Mouse (Mus musculus) stomach, embryonic 15.5 days (tissue): ENCODE data around the gene Ankrd13b. TPM values are rescaled to one million over a fixed set of nuclear protein-coding genes. Genes with fewer than 3 reads are reported as not detected.

Experiments
- ATAC-seq: fragments of 200-750 bp; cut with Nextera tagmentation; 2 replicates; pipeline ENCODE4 v1.8.0; 2017; ENCODE audit warnings: low read depth, moderate number of reproducible peaks, moderate TSS enrichment; ENCODE audit not compliant: insufficient read depth, low FRiP score
- H3K27ac ChIP-seq: fragments of 300-500 bp; sonication (generic); 2 replicates; pipeline ENCODE4 v1.5.1; 2015; ENCODE audit warnings: mild to moderate bottlenecking, inconsistent platforms
- H3K27me3 ChIP-seq: fragments of 300-500 bp; sonication (generic); replicated peaks from 2 replicates; pipeline ENCODE4 v1.6.1; 2015; ENCODE audit warnings: inconsistent platforms
- H3K36me3 ChIP-seq: fragments of 300-500 bp; sonication (generic); 2 replicates; pipeline ENCODE4 v1.6.1; 2015; ENCODE audit warnings: inconsistent platforms
- H3K4me1 ChIP-seq: fragments of 300-500 bp; sonication (generic); 2 replicates; pipeline ENCODE4 v1.6.1; 2015; ENCODE audit warnings: inconsistent platforms
- H3K4me2 ChIP-seq: fragments of 300-500 bp; sonication (generic); 2 replicates; pipeline ENCODE4 v1.6.1; 2015; ENCODE audit warnings: mild to moderate bottlenecking, inconsistent platforms
- H3K4me3 ChIP-seq: fragments of 300-500 bp; sonication (generic); replicated peaks from 2 replicates; pipeline ENCODE4 v1.5.1; 2015; ENCODE audit warnings: inconsistent platforms
- H3K9ac ChIP-seq: fragments of 300-500 bp; sonication (generic); 2 replicates; pipeline ENCODE4 v1.6.1; 2015; ENCODE audit warnings: inconsistent platforms
- H3K9me3 ChIP-seq: fragments of 300-500 bp; sonication (generic); 2 replicates; pipeline ENCODE4 v1.6.1; 2016; ENCODE audit warnings: inconsistent platforms
- WGBS: fragments of 180-500 bp; shearing (Covaris S2); methylation state at CpG from one replicate; pipeline ENCODE4 v1.1.7; 2015; 5-methylcytosine and 5-hydroxymethylcytosine counted together
- polyA plus RNA-seq: library from polyadenylated mRNA; unstranded; fragments of >200 nt; fragmentation: Nextera tagmentation; extraction: Ambion mirVana; gene quantifications from 2 replicates; pipeline ENCODE4 v1.2.1, GENCODE M21; 2015

Gene Ankrd13b
- polyA plus RNA-seq, 1 experiment from 2014 or later: 5.9 TPM

DNA sequence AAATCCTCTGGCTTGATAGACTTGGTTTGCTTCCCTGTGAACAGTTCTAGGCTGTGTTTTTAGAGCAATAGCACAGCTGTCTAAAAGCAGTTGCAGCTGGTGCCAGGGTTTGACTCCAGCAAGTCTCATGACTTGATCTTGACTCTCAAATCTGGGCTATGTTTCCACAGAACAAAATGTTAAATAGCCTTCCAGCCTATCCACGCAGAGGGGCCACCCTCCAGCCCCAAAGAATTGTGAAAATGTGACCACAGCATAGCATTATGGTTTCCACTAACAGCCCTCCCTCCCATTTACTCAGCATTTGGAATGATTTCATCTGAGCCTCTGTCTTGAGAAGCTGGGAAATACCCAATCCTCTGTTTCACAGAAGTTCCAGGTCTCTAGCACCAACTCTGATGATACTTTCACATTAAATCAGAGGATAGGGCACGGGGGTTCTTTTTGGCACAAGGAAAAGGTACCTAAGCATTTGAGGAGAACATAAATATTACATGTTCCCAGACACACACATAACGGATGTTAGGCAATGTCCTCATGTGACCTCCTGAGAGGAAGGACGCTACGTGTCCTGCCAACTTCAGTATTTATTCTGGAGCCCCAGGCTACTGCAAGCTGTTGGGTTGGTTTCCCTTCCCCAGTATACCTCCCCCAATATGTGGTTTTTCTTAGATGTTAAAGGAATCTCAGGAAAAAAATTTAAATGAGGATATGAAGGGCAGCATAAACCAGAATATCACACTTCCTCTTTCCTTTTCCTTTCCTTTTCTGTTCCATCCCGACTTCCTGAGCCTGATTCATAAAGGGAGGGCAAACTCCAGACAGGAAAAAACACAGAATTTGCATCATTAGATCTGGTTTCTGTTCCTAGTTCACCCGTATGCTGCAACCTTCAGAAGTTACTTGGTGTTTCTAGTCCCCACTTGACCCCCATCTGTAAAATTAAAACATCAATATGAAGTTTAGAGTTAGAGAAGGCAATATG lies 47.0 kb downstream of the Ankrd13b start:
- H3K36me3 ChIP-seq: no peaks in the 10 kb centered on the region
- H3K4me3 ChIP-seq: no peak overlapping the region
- 58% methylated on average over 7 of the region's 7 CpGs for WGBS
- no peaks in the 10 kb centered on the region for H3K27me3 ChIP-seq
- no peaks in the 10 kb centered on the region for H3K4me1 ChIP-seq
- no peak overlapping the region for H3K4me2 ChIP-seq
- no peak overlapping the region for H3K9ac ChIP-seq
- H3K9me3 ChIP-seq: no peaks in the 10 kb centered on the region
- no peak for ATAC-seq
- peak overlapping the region; percentile 61 for H3K27ac ChIP-seq

DNA sequence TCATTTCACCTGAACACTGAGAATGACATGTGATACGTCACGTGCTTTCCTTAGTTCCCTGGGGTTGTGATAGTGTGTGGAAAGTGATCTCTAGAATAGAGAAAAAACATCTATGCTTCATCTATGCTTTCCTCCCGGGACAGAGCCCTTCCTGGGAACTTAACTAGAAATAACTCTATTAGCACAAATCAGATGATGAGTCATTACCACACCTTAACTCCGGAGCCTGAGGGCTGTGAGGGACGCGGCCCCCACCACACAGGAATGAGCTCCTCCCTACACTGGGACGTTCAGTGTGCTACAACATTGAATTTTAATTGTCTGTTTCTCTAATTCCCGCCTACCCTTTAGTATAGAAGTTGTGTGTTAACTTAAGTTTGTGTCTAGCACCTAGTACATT lies 48.5 kb downstream of the Ankrd13b start:
- H3K4me3 ChIP-seq: no peak overlapping the region
- 69% methylated on average over 8 of the region's 8 CpGs for WGBS
- H3K4me2 ChIP-seq: no peak overlapping the region
- H3K4me1 ChIP-seq: no peaks in the 10 kb centered on the region
- H3K9ac ChIP-seq: no peak overlapping the region
- no peaks in the 10 kb centered on the region for H3K36me3 ChIP-seq
- H3K9me3 ChIP-seq: no peaks in the 10 kb centered on the region
- H3K27ac ChIP-seq: no peak overlapping the region
- H3K27me3 ChIP-seq: no peaks in the 10 kb centered on the region
- ATAC-seq: no peak

DNA sequence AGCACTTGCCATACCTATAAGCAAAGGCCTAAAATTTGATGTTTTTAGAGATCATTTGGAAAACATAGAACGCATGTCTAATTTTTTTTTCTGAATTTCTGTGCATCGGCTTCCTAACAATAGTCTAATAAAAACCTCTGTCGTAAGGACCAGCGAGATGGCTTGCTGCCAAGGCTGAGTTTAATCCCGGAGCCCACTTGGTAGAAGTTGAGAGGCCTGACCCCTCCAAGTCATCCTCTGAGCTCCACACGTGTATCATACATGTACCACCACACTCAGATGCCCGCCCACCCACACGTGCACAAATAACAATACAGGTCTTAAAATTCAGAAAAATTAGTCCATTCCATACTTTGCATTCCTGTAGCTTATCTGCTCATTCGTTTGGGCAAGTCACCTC lies 49.4 kb downstream of the Ankrd13b start:
- Histone ChIP-seq H3K4me3 (no peak overlapping the region), H3K9me3 (no peaks in the 10 kb centered on the region), H3K9ac (no peak overlapping the region), H3K36me3 (no peaks in the 10 kb centered on the region), H3K27me3 (no peaks in the 10 kb centered on the region), H3K4me1 (no peaks in the 10 kb centered on the region), H3K4me2 (no peak overlapping the region), H3K27ac (no peak overlapping the region)
- 77% methylated on average over 9 of the region's 9 CpGs for WGBS
- no peak for ATAC-seq

DNA sequence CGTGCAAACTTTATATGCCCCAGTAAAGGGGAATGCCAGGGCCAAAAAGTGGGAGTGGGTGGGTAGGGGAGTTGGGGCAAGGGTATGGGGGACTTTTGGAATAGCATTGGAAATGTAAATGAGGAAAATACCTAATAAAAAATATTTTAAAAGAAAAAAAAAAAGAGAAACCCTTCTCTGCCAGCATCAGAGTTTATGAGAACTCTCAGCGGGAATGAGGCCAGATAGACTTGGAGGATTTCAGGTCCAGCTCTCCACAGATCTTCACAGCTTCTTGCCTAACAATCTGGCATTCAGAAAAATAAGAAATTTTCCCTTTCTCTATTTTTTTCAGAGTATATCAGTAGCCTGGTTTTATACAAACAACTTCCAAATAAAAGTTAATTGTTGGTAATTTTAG lies 52.5 kb downstream of the Ankrd13b start:
- Histone ChIP-seq H3K4me3 (no peak overlapping the region), H3K27ac (no peak overlapping the region), H3K36me3 (no peaks in the 10 kb centered on the region), H3K4me2 (no peak overlapping the region), H3K9me3 (no peaks in the 10 kb centered on the region), H3K9ac (no peak overlapping the region), H3K27me3 (no peaks in the 10 kb centered on the region), H3K4me1 (no peaks in the 10 kb centered on the region)
- 90% methylated on average over 2 of the region's 2 CpGs for WGBS
- ATAC-seq: no peak

DNA sequence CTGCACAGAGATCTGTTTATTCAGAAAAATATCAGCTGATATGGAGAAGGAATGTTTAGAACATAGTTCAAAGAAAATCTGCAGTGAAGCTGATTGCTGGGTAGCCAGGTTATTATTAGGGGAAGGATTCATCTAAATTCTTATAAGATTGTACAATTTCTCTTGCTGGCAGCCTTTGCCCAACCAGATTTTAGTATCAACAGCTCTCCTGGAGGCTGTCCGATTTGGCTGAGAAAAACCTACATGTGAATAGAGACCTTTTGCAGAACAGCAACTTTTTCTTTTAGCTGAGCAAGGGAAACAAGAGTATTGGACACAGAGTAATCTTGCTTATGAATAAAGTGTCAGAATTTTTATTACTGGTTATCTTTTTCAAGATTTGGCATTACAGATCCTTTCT lies 61.0 kb downstream of the Ankrd13b start:
- Histone ChIP-seq H3K27me3 (no peaks in the 10 kb centered on the region), H3K9me3 (no peaks in the 10 kb centered on the region), H3K4me1 (no peaks in the 10 kb centered on the region), H3K27ac (no peak overlapping the region), H3K4me2 (no peak overlapping the region), H3K36me3 (no peaks in the 10 kb centered on the region), H3K9ac (no peak overlapping the region), H3K4me3 (no peak overlapping the region)
- no peak for ATAC-seq
- WGBS: 75% methylated on average over 1 of the region's 1 CpGs

DNA sequence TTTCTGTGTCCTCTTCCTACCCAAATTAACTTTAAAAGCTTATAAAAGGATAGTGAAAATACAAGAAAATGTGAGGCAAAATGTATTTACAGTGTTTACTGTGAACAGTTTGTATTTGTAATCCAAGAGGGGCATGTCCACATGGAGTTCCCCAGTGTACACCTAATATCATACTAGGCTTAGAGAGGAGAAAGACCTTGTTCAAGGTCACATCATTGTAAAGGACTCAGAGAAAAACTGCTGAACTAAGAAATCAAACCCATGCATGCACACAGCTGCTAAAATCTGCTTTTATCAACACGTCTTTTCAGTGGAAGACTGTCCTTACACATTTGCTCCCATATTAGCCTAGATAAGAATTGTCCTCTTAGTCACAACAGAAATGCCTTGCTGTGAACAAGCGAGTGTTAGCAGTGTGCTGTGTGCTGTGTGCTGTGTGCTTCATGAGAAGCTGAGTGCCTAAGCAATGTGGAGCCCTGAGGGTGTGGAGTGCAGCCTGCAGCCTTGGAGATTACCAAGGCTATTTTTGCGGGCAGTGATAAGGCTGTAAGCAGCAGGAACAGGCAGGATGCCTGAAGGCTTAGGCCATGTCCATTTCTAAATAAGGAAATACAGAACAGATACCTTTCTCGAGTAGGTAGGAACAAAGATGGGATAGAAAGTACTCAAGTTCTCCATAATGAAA lies 66.2 kb downstream of the Ankrd13b start:
- no peaks in the 10 kb centered on the region for H3K9me3 ChIP-seq
- no peak overlapping the region for H3K27ac ChIP-seq
- no peak overlapping the region for H3K9ac ChIP-seq
- WGBS: 66% methylated on average over 4 of the region's 4 CpGs
- no peaks in the 10 kb centered on the region for H3K36me3 ChIP-seq
- peak; percentile 93 for ATAC-seq
- no peaks in the 10 kb centered on the region for H3K27me3 ChIP-seq
- H3K4me2 ChIP-seq: no peak overlapping the region
- H3K4me1 ChIP-seq: no peaks in the 10 kb centered on the region
- no peak overlapping the region for H3K4me3 ChIP-seq

Other genes with a start within 250 kb of the Ankrd13b start
- gene Coro6, start 27.3 kb downstream of the Ankrd13b start, polyA plus RNA-seq: 0.17 and 0.18 TPM in 2 replicates
- gene Git1, start 3.9 kb upstream of the Ankrd13b start, polyA plus RNA-seq: 9.7 and 10.9 TPM in 2 replicates
- gene Abhd15, start 25.4 kb upstream of the Ankrd13b start, polyA plus RNA-seq: 4.0 and 5.2 TPM in 2 replicates
- gene Trp53i13, start 26.3 kb upstream of the Ankrd13b start, polyA plus RNA-seq: 33.7 and 35.8 TPM in 2 replicates
- gene Gm10392, start 29.5 kb upstream of the Ankrd13b start, polyA plus RNA-seq: 0.13 and 0.15 TPM in 2 replicates
- gene Taok1, start 118.1 kb upstream of the Ankrd13b start, polyA plus RNA-seq: 12.4 and 13.4 TPM in 2 replicates
- gene Nufip2, start 196.5 kb upstream of the Ankrd13b start, polyA plus RNA-seq: 4.9 and 5.0 TPM in 2 replicates
- gene Cryba1, start 235.6 kb upstream of the Ankrd13b start, polyA plus RNA-seq: 0.13 TPM in 1 of 2 replicates, not detected in the other